Mouse (Mus musculus) ovary, postnatal 14 days (tissue): ENCODE results near the gene Wscd2.

Experiments used
- DNase-seq: peaks from one replicate; pipeline ENCODE4 v3.0.0; 2022; ENCODE audit warnings: low spot score

Gene Wscd2

DNA sequence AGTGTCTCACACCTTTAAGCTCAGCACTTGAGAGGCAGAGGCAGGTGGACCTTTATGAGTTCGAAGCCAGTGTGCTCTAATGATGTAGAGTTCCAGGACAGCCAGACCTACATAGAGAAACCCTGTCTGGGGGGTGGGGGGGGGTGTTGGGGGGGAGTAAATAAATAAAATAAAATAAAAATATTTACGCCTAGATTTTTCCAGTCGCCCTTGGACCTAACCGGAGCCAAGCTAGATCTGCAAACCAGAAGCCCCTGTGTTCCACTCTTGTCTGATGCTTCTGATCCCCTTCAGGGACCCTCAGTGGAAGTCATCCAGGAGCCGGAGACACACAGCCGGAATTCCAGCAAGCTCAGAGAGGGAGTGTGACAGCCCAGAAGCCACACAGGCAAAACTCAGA, at the start of gene Wscd2:
Gene Wscd2 (plus strand): TSS at position 301 of the 400 bp plus-strand sequence.
- DNase-seq, result no peak

- DNase-seq, result no peak
Measured at GRCm38 (mm10) chr5:113442180-113442579, 48.0 kb upstream of the Wscd2 start.

DNA sequence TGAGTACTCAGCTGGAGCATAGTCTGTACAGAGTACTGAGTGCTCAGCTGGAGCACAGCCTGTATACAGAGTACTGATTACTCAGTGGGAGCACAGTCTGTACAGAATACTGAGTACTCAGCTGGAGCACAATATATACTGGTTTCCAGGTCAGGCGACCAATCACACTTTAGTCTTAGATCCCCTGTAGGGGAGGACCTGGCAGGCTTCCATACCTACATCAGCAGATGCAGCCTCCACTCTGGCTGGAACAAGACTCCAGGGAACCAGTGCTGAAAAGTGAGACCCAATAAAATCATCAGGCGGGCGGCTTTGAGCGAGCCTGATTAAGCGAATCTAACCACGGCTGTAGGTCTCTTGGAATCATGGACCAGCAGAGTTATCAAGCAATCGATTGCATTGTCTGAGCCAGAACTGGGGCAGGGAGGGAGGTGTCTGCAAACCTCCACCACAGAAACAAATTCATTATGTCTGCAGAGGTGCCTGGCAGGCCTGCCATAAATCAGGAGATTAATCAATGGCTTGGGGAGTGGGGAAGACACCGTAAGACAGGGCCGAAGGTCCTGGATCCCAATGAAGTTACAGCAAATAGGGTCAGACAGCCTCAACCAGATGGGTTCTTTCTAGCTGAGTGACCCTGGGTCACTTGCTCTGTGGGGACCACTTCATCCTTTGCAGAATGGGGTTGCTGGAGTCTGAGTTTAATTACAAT, 42.0 kb upstream of the Wscd2 start:
- no peak for DNase-seq

GRCm38 (mm10) chr5:113449336-113449735, 40.8 kb upstream of the Wscd2 start:
- no peak for DNase-seq

GRCm38 (mm10) chr5:113452691-113453090, 37.4 kb upstream of the Wscd2 start:
- DNase-seq, result no peak

GRCm38 (mm10) chr5:113453356-113453755, 36.8 kb upstream of the Wscd2 start:
- no peak for DNase-seq

- DNase-seq, result no peak
Measured at GRCm38 (mm10) chr5:113456020-113456419, 34.1 kb upstream of the Wscd2 start.

GRCm38 (mm10) chr5:113456756-113457155, 33.4 kb upstream of the Wscd2 start:
- no peak for DNase-seq

- no peak for DNase-seq
Measured at GRCm38 (mm10) chr5:113457260-113457659, 32.9 kb upstream of the Wscd2 start.

DNA sequence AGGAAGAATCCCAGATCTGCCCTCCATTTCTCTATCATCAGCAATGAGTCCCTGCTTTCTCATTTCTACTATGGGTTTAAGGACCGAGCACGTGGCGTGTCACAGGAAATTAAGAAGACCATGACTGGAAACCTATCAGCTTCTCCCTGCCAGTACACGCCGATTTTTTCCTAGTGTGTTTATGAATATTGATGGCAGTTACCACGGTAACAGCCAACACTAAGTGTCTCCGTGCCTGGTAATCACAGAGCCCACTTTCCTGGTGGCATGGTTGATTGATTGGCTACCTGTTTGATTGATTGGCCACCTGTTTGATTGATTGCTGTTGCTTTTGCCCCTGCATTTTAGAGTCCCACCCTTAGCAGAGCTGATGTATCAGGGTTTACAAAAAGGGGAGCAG, 30.2 kb upstream of the Wscd2 start:
- DNase-seq, result no peak

GRCm38 (mm10) chr5:113461582-113461981, 28.6 kb upstream of the Wscd2 start:
- no peak for DNase-seq

DNA sequence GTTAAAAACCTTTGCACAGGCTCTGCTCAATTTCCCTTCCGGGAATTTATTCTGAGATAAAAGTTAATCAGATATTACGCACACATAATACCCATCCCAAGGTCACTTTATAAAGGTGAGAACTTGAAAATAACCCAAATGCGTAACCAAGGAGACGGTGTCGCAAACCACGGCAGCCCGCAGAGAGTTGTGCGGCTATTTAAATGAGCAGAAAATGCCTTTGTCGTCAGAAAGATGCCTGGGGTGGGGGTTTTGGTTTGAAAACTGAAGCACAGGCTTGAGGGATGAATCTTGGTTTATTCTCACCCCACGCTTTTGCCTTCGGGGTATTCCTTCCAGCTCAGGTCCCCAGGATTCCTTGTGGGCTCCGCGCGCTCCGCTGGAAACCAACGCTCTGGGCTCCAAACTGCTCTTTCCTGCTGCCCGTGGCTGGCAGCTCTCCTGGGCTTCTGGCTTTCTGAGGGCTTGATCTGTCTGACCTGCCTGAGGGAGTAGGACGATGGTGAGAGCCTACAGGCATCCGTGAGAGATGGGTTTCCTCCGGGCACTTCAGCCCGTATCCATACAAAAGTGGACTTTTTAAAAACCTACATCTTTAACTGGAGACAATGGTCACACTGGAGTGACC, 28.0 kb upstream of the Wscd2 start:
- DNase-seq, result no peak

- no peak for DNase-seq
Measured at GRCm38 (mm10) chr5:113464731-113465130, 25.4 kb upstream of the Wscd2 start.

DNA sequence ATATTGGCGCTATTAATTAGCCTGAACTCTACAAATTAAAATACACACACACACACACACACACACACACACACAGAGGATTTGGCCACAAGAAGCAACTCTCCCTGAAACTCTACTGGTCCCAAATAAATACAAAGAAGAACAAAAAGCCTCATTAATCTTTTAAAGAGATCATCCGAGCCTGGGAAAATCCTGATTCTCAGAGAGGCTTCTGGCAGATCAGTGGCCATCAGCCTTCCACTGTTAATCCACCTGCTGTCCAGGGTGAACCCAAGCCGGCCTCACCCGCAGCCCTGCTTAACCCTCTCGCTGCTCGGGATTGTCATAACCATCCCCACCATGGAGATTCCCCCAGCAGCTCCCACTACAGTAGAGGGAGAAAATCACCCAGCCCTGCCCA, 23.6 kb upstream of the Wscd2 start:
- no peak for DNase-seq

- no peak for DNase-seq
Measured at GRCm38 (mm10) chr5:113467072-113467471, 23.1 kb upstream of the Wscd2 start.

- no peak for DNase-seq
Measured at GRCm38 (mm10) chr5:113467765-113468164, 22.4 kb upstream of the Wscd2 start.

DNA sequence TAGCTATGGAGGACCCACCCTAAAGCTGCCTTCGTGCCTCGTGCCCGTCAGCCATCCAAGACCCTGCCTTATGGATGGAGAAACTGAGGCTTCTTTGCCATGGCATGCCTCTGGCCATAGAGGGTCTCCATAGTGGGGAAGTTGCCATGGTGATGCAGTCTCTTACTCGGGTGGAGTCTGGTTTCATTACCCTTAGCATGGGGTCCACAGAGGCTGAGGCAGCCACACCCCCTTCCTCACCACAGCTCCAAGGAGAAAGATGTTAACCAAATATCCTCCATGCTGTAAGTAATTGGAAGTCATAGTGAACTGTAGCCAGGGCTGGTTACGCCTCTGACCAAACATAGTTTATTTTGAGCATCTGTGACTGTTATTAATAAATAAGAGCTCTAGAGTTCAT, 21.5 kb upstream of the Wscd2 start:
- DNase-seq, result no peak

GRCm38 (mm10) chr5:113469231-113469630, 20.9 kb upstream of the Wscd2 start:
- DNase-seq, result no peak

DNA sequence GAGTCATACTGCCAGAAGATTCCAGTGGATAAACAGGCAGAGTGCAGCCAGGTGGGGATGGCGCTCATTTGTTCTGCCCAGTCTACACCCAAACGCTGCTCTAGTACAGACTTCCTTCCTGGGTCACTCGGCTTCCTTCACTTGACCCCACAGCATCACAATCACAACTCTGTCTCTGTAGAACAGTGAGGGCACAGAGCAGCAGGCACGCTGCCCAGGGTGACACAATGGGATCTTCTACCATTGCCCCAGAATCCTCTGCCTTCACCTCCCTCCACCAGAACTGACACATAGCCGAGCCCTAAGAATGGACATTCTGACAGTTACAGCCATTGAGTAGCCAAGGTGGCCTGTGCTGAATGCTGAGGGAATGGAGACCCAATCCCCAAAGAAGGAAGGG, 20.3 kb upstream of the Wscd2 start:
- no peak for DNase-seq

- DNase-seq, result peak; percentile 56
Measured at GRCm38 (mm10) chr5:113471417-113471816, 18.7 kb upstream of the Wscd2 start.

DNA sequence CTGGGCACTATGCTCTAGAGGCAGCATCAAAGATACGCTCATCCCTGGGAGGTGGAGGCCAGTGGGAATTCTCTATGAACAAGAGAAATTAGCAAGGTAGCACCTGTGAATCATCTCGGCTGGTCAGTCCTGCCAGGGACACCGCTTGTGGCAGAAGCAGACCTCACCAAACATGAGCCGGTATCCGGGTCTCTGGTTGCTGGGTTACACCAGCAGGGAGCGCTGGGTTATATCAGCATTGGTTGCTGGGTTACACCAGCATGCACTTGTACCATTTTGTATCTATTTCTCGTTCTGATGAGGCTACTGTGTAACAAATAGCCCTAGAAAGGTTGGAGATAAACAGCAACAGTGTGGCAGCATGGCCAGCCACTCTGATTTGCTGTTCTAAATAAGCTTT, 17.8 kb upstream of the Wscd2 start:
- no peak for DNase-seq

DNA sequence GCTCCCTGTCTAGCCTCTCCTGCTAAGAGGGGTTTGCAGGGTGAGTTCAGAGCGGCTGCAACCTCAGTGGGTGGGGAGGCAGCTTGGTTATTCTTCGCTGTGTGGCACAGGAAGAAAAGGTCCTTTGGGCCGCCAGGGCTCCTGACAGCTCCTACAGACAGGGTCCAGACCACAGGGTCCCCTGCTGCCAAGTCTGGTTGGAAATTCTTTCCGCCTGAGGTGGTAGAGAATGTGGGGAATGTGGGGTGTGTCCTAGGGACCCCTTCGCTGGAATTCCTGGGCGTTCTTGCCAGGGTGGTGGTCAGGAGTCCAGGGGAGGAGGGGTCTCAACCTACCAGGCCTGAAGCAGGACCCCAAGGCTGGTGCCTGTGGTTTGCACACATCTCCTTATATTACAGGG, 13.3 kb upstream of the Wscd2 start:
- DNase-seq, result no peak

DNA sequence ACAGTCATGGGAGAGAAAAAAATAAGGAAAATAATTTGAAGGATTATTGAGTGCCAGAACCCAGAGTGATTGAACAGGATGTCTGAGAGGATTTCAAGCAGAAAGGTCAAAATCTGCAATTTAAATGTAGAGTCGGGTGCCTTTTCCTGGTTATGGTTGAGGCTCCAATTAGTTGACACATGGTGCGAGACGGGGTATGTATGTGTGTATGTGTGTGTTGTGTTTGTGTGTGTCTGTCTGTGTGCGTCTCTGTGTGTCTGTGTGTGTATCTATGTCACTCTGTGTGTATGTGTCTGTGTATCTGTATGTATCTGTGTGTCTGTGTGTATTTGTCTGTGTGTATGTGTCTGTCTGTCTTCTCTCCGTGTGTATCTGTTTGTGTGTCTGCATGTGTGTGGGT, 11.1 kb upstream of the Wscd2 start:
- no peak for DNase-seq

DNA sequence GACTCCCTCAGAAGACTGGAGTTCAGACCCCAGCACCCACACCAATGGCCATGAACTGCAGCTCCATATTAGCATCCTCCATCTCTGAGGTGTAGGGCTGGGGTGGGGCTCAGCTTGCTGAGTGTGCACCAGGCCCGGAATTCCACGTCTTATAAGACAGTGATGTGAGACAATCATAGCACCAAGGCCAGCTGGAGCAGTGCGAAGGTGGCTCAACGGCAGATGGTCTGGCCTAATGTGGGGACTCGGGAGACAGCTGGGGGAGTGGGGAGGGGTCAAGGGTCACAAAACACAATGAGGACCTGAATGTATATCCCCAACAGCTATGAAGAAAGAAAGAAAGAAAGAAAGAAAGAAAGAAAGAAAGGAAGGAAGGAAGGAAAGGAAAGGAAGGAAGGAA, 9.7 kb upstream of the Wscd2 start:
- no peak for DNase-seq
